Mouse (Mus musculus) lung, postnatal 36 days (tissue): ENCODE data around the gene Rsph6a.

ENCODE experiments used
- DNase-seq: peaks from one replicate; pipeline ENCODE4 v3.0.0; 2022; ENCODE audit warnings: mixed read lengths

The Rsph6a gene

DNA sequence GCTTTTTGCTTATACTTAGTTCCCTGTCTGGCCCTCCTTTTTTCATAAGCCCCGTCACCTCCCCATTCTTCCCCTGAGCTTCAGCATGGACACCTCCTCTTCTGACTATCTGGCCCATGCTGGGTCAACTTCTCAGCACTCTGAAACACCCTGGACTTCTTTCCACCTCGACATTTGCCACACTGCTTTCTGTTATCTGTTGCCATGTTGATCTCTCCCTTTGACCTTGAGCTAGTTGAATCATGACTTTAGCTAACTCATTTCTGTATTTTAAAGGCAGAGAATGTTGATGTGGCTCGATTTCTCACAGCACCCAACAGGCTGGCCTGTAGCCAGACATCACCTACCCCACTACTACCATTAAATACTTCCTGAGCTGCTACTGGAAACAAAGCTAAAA, 52.9 kb downstream of the Rsph6a start:
- no peak for DNase-seq

DNA sequence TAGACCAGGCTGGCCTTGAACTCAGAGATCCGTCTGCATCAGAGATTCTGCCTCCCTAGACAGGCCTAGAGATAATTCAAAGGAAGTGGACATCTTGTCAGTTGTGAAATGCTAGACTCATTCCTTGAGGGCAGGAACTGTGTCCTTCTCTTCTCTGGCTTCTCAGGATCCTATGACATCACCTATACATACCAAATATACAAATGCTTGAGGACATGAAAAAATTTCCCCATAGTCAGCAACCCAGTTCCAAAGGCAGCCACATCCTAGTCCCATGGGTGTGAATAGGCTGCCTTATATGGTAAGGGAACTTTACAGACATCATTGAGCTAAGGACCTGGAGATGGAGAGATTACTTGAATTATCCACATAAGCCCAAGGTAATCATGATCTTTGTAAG, 55.1 kb downstream of the Rsph6a start:
- DNase-seq, result no peak

DNA sequence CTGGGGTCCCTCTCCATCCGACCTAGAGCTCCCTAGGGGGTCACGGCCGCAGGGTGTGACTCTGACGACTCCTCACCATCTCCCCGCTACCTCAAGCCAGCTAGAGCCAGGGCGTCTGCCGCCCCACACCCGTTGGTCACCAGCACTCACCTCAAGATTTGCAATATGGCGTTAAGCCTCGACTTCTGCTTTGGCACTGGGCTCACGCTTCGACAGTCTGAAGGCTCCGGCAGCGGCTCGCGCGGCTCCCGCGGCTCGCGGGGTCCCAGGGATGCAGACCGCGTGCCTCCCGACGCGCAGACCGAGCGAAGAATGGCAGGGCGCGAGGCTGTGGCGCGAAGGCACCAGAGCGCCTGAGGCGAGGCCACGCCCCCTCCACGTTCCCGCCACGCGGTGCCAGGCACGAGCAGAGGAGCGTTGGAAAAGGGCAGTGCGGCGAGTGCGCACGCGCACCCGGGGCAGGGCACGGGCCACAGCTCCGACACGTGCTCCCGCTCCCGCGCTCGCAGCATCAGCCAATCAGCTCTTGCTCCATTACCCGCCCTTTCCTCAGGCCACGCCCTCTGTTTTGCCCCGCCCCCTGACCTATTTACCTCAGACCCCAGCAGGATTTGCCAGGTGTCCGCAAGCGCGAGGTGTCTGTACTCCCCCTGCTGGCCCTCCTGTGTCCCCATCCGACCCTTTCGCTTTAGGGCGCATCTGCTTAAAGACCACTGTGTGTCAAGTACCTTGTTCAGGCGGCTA, 63.7 kb downstream of the Rsph6a start, which contains the start of gene Gm4969:
Gm4969 (minus strand) TSS at position 341 of the 744 bp plus-strand sequence.
- DNase-seq, result peak; percentile 47

DNA sequence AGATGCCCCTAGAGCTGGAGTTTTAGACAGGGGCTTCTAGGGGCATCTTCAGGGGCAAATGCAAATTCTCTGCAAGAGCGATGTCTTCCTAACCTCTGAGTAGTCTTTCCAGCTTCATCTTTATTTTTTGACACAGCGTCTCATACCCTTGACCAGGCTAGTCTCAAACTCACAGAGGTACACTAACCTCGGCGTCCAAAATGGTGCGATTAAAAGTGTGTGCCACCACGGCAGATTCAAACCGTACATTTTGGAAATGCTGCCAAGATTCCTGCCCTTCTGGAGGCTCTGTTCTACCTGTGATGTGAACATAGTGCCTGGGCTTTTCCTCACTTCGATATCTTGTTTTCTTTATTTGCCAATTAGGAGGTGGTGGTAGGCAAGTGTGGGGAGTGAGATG, 64.6 kb downstream of the Rsph6a start:
- DNase-seq, result peak; percentile 11

DNA sequence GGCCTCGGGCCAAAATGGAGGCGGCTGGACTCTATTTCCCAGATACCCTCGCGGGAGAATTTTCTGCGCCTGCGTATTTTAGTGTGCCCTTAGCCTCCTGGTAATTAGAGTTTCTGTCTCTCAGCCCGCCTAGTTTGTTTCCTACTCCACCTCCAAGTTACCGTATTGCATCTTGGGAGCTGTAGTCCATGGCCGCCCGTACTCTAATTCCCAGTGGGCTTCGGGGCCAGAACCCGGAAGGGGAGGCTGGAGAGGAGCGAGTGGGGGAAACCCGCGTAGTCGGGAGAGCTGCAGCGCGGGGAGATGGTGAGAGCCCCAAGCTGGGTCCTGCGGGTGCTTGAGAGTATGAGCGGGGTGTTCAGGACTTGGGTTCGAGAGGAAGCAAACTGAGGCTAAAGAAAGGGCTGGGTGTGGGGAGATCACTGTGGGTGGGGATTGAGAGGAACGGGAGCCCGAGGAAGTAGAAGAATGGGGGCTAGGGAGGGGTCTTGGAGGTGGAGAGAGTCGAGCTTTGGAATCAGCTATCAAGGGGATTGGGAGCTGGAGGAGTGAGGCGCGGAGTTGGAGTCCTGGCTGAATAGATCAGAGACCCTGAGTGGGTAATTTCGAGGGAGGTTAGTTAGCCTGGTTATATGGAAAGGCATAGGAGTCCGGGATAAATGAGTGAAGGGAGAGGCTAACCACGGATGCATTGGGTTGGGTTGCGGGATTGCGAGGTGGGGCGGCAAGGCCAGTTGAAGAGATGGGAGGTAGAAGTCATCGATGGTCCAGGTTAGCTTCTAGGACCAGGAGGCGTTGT, 65.3 kb downstream of the Rsph6a start, which contains the start of gene Fbxo46:
Fbxo46 (plus strand) TSS at position 229 of the 799 bp plus-strand sequence.
- peak; percentile 98 for DNase-seq

DNA sequence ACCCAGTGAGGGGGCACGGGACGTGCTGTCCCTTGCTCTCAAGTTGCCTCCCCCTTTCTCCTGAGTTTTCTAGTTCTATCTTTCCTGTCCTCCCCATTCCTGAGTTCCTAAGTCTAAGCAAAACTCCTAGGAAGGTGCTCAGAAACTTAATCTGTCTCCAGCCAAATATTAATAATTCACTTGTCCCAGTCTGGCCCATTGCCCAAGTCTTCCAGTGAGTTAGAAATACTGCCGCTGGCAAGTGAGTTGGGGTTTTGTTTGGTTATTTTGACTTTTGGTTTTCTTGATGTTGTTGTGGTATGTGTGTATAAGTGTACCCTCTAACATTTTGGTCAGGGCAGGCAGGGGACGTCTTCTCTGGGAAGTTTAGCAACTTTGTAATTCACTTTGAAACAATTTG, 67.2 kb downstream of the Rsph6a start:
- DNase-seq, result no peak
